Mouse (Mus musculus) macrophage (primary cell): ENCODE measurements around the gene Hist1h2bq. TPM values are rescaled to one million over a fixed set of nuclear protein-coding genes. Genes with fewer than 3 reads are reported as not detected.
"Not testable (repeated sequence)": the region's sequence is repeated elsewhere in the genome, so short reads cannot be mapped to it uniquely, and the experiment has no call there.

Experiments used
- H3K27ac ChIP-seq: fragments of 350-480 bp; formaldehyde crosslinking; 2 replicates; pipeline ENCODE4 v1.9.0; 2021
- H3K36me3 ChIP-seq: fragments of 350-480 bp; formaldehyde crosslinking; 2 replicates; pipeline ENCODE4 v1.9.0; 2021; ENCODE audit errors: inconsistent target
- H3K4me3 ChIP-seq: fragments of 350-480 bp; formaldehyde crosslinking; 2 replicates; pipeline ENCODE4 v1.9.0; 2021; ENCODE audit errors: inconsistent target
- H3K79me2 ChIP-seq: fragments of 350-480 bp; formaldehyde crosslinking; 2 replicates; pipeline ENCODE4 v1.9.0; 2021; ENCODE audit errors: inconsistent target
- WGBS: methylation state at CpG from one replicate; pipeline ENCODE4 v1.1.7; 2026; ENCODE audit warnings: inconsistent platforms; ENCODE audit not compliant: missing documents; 5-methylcytosine and 5-hydroxymethylcytosine counted together
- polyA plus RNA-seq: library from polyadenylated mRNA; stranded (reverse); fragments of 250-400 nt; gene quantifications from 3 replicates; pipeline ENCODE4 v1.2.4, GENCODE M21; 2018; ENCODE audit warnings: inconsistent platforms
- total RNA-seq, 78 experiments: library from RNA; depleted of rRNA; stranded (reverse); fragments of 250-400 nt; gene quantifications; 1 replicate in 9 of 78; 2 replicates in 24 of 78; 3 replicates in 43 of 78; 4 replicates in 2 of 78; pipeline ENCODE4 v1.2.4; 2018; ENCODE audit warnings: inconsistent platforms in 56 of 78

Gene Hist1h2bq
- total RNA-seq (2018; cell fraction: chromatin; rRNA removed) = 10 to 100 TPM in 1 of 26 experiments, 1 to 10 TPM in 19, under 1 TPM in 1, not detected in 5; 1.00 to 11.4 (median 2.7) TPM
- 10 to 100 TPM in 18 of 26 experiments, 1 to 10 TPM in 8; 3.9 to 39.1 (median 12.0) TPM for total RNA-seq (2018; cell fraction: cytosol; rRNA removed)
- total RNA-seq (2018; cell fraction: nucleus; rRNA removed) = 10 to 100 TPM in 5 of 26 experiments, 1 to 10 TPM in 18, not detected in 3; 1.3 to 20.7 (median 3.3) TPM
- polyA plus RNA-seq = 0.17 to 0.62 TPM in 2 of 3 replicates, not detected in the other

DNA sequence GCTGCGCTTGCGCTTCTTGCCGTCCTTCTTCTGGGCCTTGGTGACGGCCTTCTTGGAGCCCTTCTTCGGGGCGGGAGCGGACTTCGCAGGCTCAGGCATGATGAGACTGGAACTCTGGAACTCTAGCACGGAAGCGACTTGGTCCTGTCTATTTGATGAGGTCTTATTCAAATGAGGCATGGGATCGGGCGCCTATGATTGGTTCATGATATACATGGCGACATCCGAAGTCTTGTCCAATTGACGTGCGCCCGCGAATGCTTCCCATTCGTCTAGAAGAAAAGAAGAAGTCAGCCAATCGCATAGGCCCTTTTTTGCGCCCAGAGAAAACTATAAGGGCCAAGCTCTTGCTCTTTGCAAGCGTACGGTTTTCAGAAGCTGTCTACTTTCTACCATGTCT is at the start of gene Hist1h2bq, which contains the start of gene Hist1h2ao:
Gene Hist1h2bq, minus strand, starts transcription at position 125 of the 400 bp plus-strand sequence.
Gene Hist1h2ao, plus strand, starts transcription at position 393 of the 400 bp plus-strand sequence.
- H3K79me2 ChIP-seq, H3K27ac ChIP-seq, H3K36me3 ChIP-seq, H3K4me3 ChIP-seq: not testable (repeated sequence)
- WGBS = no CpG with 5 or more reads among the region's 23 CpGs

DNA sequence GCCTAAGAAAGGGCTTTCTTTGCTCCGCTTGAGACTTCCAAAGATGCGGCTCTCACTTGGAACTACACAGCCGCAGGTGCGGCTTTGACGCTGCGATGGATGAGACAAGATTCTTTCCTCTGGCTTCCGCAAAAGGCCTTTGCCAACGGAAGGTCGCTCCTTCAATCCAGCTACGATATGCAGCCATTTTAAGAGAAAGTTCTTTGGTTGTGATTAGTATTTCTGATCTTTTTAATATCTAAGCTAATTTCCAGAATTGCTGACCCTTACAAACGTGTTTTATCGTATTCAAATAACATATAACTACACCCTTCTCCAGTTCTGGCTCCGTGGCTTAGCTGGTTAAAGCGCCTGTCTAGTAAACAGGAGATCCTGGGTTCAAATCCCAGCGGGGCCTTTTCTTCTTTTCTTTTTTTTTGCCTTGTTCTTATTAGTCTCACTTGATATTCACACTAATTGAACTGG is 45.7 kb upstream of the Hist1h2bq start:
- 19% methylated on average over 15 of the region's 15 CpGs for WGBS
- H3K27ac ChIP-seq = no peak overlapping the region
- no peaks in the 10 kb centered on the region for H3K36me3 ChIP-seq
- no peaks in the 10 kb centered on the region for H3K79me2 ChIP-seq
- peak overlapping the region; percentile 59 for H3K4me3 ChIP-seq

- 17% methylated on average over 11 of the region's 11 CpGs for WGBS
- Histone ChIP-seq H3K27ac (no peak overlapping the region), H3K4me3 (peak overlapping the region; percentile 59), H3K36me3 (no peaks in the 10 kb centered on the region), H3K79me2 (no peaks in the 10 kb centered on the region)
Observed at GRCm38 (mm10) chr13:21855146-21855545, 45.1 kb upstream of the Hist1h2bq start.

- no peaks in the 10 kb centered on the region for H3K79me2 ChIP-seq
- no peaks in the 10 kb centered on the region for H3K36me3 ChIP-seq
- H3K4me3 ChIP-seq = no peak overlapping the region
- 2% methylated on average over 3 of the region's 3 CpGs for WGBS
- peak overlapping the region; percentile 48 for H3K27ac ChIP-seq
Observed at GRCm38 (mm10) chr13:21852215-21852945, 42.4 kb upstream of the Hist1h2bq start.

- not testable (repeated sequence) for H3K27ac ChIP-seq, H3K79me2 ChIP-seq, H3K36me3 ChIP-seq, H3K4me3 ChIP-seq
- WGBS = 86% methylated on average over 1 of the region's 1 CpGs
Observed at GRCm38 (mm10) chr13:21850696-21851095, 40.7 kb upstream of the Hist1h2bq start.

DNA sequence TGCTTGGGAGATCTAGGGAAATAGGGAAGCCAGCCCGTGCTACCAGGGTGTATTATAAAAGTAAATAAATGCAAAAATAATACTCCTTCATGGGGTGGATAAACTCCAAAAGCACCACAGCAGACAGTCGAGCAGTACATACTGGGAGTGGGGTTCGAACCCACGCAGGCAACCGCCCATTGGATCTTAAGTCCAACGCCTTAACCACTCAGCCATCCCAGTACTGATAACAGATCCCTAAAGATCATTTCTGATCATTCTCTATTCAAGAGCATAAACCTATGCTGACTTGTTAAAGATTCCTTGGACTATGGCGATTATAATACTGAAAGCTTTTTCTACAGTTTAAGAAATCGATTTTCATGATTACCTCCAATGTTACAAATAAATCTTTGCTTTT is 37.9 kb upstream of the Hist1h2bq start:
- 88% methylated on average over 8 of the region's 8 CpGs for WGBS
- H3K36me3 ChIP-seq = no peaks in the 10 kb centered on the region
- H3K79me2 ChIP-seq = no peaks in the 10 kb centered on the region
- H3K27ac ChIP-seq = no peak overlapping the region
- no peak overlapping the region for H3K4me3 ChIP-seq

- not testable (repeated sequence) for H3K79me2 ChIP-seq, H3K4me3 ChIP-seq, H3K36me3 ChIP-seq, H3K27ac ChIP-seq
Observed at GRCm38 (mm10) chr13:21846356-21846755, 36.4 kb upstream of the Hist1h2bq start.

GRCm38 (mm10) chr13:21840508-21840907 is 30.5 kb upstream of the Hist1h2bq start:
- H3K4me3 ChIP-seq, H3K79me2 ChIP-seq, H3K36me3 ChIP-seq, H3K27ac ChIP-seq: not testable (repeated sequence)
- WGBS = no CpG with 5 or more reads among the region's 4 CpGs

GRCm38 (mm10) chr13:21833461-21833860 is 23.5 kb upstream of the Hist1h2bq start, which contains the start of the genes Hist1h2ap and Hist1h2br:
Hist1h2ap (minus strand) TSS chr13:21833507.
Hist1h2br (plus strand) TSS chr13:21833743.
- H3K27ac ChIP-seq, H3K4me3 ChIP-seq, H3K79me2 ChIP-seq, H3K36me3 ChIP-seq: not testable (repeated sequence)
- WGBS = no CpG with 5 or more reads among the region's 24 CpGs

DNA sequence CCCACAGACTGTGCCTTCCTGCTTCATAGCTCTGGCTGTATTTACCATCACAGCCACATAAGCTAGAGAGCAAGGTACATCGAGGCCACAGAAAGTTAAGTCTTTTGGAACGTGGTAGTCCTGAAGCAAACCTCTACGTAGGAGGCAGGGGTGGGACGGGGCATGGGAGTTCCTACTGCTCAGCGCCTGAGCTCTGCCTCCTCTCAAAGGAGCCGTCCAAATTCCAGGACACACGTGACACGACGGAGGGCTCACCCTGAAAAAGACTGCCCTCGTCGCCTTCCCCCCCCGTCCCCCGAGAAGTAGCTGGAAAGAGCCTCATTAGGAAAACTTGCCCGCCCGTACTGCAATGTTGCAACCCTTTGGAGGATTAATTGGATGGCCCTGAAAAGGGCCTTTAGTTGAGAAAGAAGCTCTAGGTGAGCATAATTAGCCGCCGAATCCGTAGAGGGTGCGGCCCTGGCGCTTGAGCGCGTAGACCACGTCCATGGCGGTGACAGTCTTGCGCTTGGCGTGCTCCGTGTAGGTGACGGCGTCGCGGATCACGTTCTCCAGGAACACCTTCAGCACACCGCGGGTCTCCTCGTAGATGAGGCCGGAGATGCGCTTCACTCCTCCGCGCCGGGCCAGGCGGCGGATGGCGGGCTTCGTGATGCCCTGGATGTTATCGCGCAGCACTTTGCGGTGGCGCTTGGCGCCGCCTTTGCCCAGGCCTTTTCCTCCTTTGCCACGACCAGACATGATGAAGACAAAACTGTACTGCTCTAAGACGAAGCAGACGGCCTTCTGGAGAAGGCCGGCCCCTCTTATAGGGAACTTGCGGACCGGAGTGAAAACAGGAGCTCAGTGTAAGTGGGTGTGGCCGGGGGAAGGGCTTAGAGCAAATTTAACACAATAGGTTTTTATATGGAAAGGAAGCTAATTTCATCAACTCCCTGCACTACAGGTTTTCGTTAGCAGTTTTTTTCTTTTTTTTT is 21.7 kb upstream of the Hist1h2bq start, which contains the start of gene Hist1h4n:
Gene Hist1h4n, minus strand, starts transcription at position 779 of the 977 bp plus-strand sequence.
- H3K27ac ChIP-seq, H3K4me3 ChIP-seq, H3K36me3 ChIP-seq, H3K79me2 ChIP-seq: not testable (repeated sequence)
- WGBS = no CpG with 5 or more reads among the region's 58 CpGs

GRCm38 (mm10) chr13:21830344-21830743 is 20.3 kb upstream of the Hist1h2bq start:
- 95% methylated on average over 10 of the region's 10 CpGs for WGBS
- Histone ChIP-seq H3K36me3 (no peaks in the 10 kb centered on the region), H3K4me3 (no peak overlapping the region), H3K79me2 (no peaks in the 10 kb centered on the region), H3K27ac (no peak overlapping the region)

- H3K27ac ChIP-seq = no peak overlapping the region
- WGBS = 96% methylated on average over 3 of the region's 3 CpGs
- no peak overlapping the region for H3K4me3 ChIP-seq
- no peaks in the 10 kb centered on the region for H3K36me3 ChIP-seq
- no peaks in the 10 kb centered on the region for H3K79me2 ChIP-seq
Observed at GRCm38 (mm10) chr13:21828511-21828910, 18.5 kb upstream of the Hist1h2bq start.

DNA sequence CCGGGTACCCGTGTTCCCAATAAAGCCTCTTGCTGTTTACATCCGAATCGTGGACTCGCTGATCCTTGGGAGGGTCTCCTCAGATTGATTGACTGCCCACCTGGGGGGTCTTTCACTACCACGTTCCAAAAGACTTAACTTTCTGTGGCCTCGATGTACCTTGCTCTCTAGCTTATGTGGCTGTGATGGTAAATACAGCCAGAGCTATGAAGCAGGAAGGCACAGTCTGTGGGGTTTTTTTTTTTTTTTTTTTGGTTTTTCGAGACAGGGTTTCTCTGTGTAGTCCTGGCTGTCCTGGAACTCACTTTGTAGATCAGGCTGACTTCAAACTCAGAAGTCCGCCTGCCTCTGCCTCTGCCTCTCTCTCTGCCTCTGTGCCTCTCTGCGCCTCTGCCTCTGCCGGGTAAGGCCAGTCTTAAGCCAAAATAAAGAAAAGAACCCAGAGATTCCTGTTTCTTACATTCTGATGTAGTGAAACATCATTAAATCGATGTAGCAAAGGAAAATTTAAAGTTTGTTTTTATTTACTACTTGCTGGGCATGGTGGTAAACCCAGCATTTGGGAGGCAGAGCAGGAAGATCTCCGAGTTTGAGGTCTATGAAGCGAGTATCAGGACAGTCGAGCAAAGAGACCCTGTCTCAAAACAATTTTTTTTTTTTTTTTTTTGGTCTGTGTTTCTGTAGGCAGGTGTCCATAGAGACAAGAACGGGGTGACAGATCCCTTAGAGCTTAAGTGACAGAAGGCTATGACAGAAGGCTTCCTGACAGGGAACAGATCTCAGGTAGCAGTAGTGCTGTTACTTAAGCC is 10.3 kb upstream of the Hist1h2bq start:
- H3K36me3 ChIP-seq, H3K4me3 ChIP-seq, H3K27ac ChIP-seq, H3K79me2 ChIP-seq: not testable (repeated sequence)
- 79% methylated on average over 2 of the region's 16 CpGs for WGBS

- not testable (repeated sequence) for H3K4me3 ChIP-seq, H3K79me2 ChIP-seq, H3K27ac ChIP-seq, H3K36me3 ChIP-seq
- 0% methylated on average over 2 of the region's 14 CpGs for WGBS
Observed at GRCm38 (mm10) chr13:21812092-21812491, 2.1 kb upstream of the Hist1h2bq start.
